Mouse (Mus musculus) forebrain, embryonic 14.5 days (tissue): ENCODE data around the gene Cdh12. TPM values are rescaled to one million over a fixed set of nuclear protein-coding genes. Genes with fewer than 3 reads are reported as not detected.
"Not testable (repeated sequence)": the region's sequence is repeated elsewhere in the genome, so short reads cannot be mapped to it uniquely, and the experiment has no call there.

Source experiments
- ATAC-seq: fragments of 200-750 bp; cut with Nextera tagmentation; 2 replicates; pipeline ENCODE4 v1.8.0; 2017; ENCODE audit warnings: mild to moderate bottlenecking, moderate library complexity
- DNase-seq: peaks from one replicate; pipeline ENCODE4 v3.0.0-alpha.2; 2015; ENCODE audit warnings: low spot score
- H3K27ac ChIP-seq: fragments of 300-500 bp; sonication (generic); 2 replicates; pipeline ENCODE4 v1.5.1; 2014; ENCODE audit warnings: low read depth, mild to moderate bottlenecking, control low read depth, low read length, moderate library complexity
- H3K27me3 ChIP-seq: fragments of 300-500 bp; sonication (generic); replicated peaks from 2 replicates; pipeline ENCODE4 v1.6.1; 2014; ENCODE audit warnings: low read length, control low read depth, mixed read lengths; ENCODE audit not compliant: control insufficient read depth, insufficient read depth
- H3K36me3 ChIP-seq: fragments of 300-500 bp; sonication (generic); 2 replicates; pipeline ENCODE4 v1.6.1; 2014; ENCODE audit warnings: low read length, control low read depth; ENCODE audit not compliant: control insufficient read depth, insufficient read depth
- H3K4me1 ChIP-seq: fragments of 300-500 bp; sonication (generic); 2 replicates; pipeline ENCODE4 v1.6.1; 2014; ENCODE audit warnings: antibody characterized with exemption, low read length, control low read depth; ENCODE audit not compliant: control insufficient read depth, insufficient read depth
- H3K4me2 ChIP-seq: fragments of 300-500 bp; sonication (generic); 2 replicates; pipeline ENCODE4 v1.6.1; 2014; ENCODE audit warnings: mild to moderate bottlenecking, control low read depth, low read length
- H3K4me3 ChIP-seq: fragments of 300-500 bp; sonication (generic); 2 replicates; pipeline ENCODE4 v1.5.1; 2014; ENCODE audit warnings: low read depth, low read length, control low read depth
- H3K9ac ChIP-seq: fragments of 300-500 bp; sonication (generic); 2 replicates; pipeline ENCODE4 v1.6.1; 2014; ENCODE audit warnings: mild to moderate bottlenecking, low read length, control low read depth, moderate library complexity
- H3K9me3 ChIP-seq: fragments of 300-500 bp; sonication (generic); replicated peaks from 2 replicates; pipeline ENCODE4 v1.6.1; 2016; ENCODE audit warnings: low read length, control low read depth, mixed read lengths; ENCODE audit not compliant: control insufficient read depth
- WGBS: fragments of 180-500 bp; shearing (Covaris S2); extraction: QIAGEN DNeasy Blood & Tissue Kit; methylation state at CpG from one replicate; pipeline ENCODE4 v1.1.7; 2014; 5-methylcytosine and 5-hydroxymethylcytosine counted together
- polyA plus RNA-seq: library from polyadenylated mRNA; unstranded; fragments of >200 nt; fragmentation: Nextera tagmentation; extraction: Ambion mirVana; gene quantifications from 2 replicates; pipeline ENCODE4 v1.2.1, GENCODE M21; 2014

Gene Cdh12
- polyA plus RNA-seq, 1 experiment from 2014 or later: 2.3 TPM

- Histone ChIP-seq H3K27me3 (no peaks in the 10 kb centered on the region), H3K9ac (no peak overlapping the region), H3K4me2 (no peak overlapping the region), H3K4me1 (no peaks in the 10 kb centered on the region), H3K27ac (no peak overlapping the region), H3K36me3 (no peaks in the 10 kb centered on the region), H3K9me3 (no peaks in the 10 kb centered on the region), H3K4me3 (no peak overlapping the region)
- peak; percentile 78 for DNase-seq
- peak; percentile 67 for ATAC-seq
Measured at GRCm38 (mm10) chr15:20667350-20667749, 218.3 kb downstream of the Cdh12 start.

- Histone ChIP-seq H3K36me3 (no peaks in the 10 kb centered on the region), H3K9me3 (no peaks in the 10 kb centered on the region), H3K4me1 (no peaks in the 10 kb centered on the region), H3K9ac (no peak overlapping the region), H3K27me3 (no peaks in the 10 kb centered on the region), H3K4me3 (no peak overlapping the region), H3K27ac (no peak overlapping the region), H3K4me2 (no peak overlapping the region)
- WGBS: 48% methylated on average over 1 of the region's 1 CpGs
- DNase-seq (peak; percentile 34), ATAC-seq (peak; percentile 55; the same call in 1 of the 2 replicates)
Measured at GRCm38 (mm10) chr15:20667989-20668388, 218.9 kb downstream of the Cdh12 start.

- not testable (repeated sequence) for H3K36me3 ChIP-seq, H3K4me3 ChIP-seq, ATAC-seq, H3K27ac ChIP-seq, H3K9ac ChIP-seq, DNase-seq, H3K27me3 ChIP-seq, H3K9me3 ChIP-seq, H3K4me2 ChIP-seq, H3K4me1 ChIP-seq
- WGBS: 46% methylated on average over 2 of the region's 2 CpGs
Measured at GRCm38 (mm10) chr15:20669507-20669906, 220.4 kb downstream of the Cdh12 start.

DNA sequence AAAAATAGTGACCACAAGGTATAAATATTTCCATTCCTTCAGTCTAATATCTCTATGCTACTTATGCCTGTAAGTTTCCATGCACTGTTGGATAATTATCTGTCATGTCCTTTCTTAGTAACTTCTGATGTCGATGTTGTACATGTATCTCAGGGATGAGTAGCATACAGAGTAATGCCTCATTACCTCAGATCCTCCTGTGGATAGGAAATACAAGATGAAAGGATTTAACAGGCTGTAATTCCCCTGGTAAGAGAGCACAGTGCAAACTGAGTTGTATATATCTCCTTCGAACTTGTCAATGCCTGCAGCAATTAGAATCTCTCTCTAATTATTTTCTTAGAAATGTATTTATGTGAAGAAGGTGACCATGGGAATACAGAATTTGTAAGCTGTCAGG is 233.7 kb downstream of the Cdh12 start:
- no peaks in the 10 kb centered on the region for H3K4me1 ChIP-seq
- H3K27ac ChIP-seq: no peak overlapping the region
- no peak overlapping the region for H3K9ac ChIP-seq
- no peaks in the 10 kb centered on the region for H3K36me3 ChIP-seq
- ATAC-seq (no peak), DNase-seq (no peak)
- WGBS: 77% methylated on average over 2 of the region's 2 CpGs
- no peak overlapping the region for H3K4me3 ChIP-seq
- no peaks in the 10 kb centered on the region for H3K9me3 ChIP-seq
- H3K27me3 ChIP-seq: no peaks in the 10 kb centered on the region
- no peak overlapping the region for H3K4me2 ChIP-seq

DNA sequence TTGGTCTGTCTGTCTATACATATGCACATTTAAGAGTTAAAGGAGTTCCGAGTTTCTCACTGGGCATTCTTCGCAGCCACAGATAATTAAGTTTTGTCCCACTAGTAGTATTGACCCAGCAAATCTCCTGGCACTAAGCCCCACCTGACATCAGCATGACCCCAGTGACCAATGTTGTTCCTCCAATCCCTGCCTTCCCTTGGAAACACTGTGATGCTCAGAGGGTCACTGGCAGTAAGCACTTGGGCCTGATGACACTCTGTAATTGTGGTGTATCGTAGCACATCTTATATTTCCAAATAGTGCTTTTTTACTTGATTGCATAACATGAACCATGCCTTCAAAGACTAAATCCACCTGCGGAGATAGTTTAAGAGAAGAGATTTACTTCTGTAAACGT is 235.1 kb downstream of the Cdh12 start:
- Histone ChIP-seq H3K9me3 (no peaks in the 10 kb centered on the region), H3K4me1 (no peaks in the 10 kb centered on the region), H3K4me3 (no peak overlapping the region), H3K27ac (no peak overlapping the region), H3K4me2 (no peak overlapping the region), H3K9ac (no peak overlapping the region), H3K27me3 (no peaks in the 10 kb centered on the region), H3K36me3 (no peaks in the 10 kb centered on the region)
- DNase-seq (no peak), ATAC-seq (no peak)
- WGBS: 54% methylated on average over 5 of the region's 5 CpGs

DNA sequence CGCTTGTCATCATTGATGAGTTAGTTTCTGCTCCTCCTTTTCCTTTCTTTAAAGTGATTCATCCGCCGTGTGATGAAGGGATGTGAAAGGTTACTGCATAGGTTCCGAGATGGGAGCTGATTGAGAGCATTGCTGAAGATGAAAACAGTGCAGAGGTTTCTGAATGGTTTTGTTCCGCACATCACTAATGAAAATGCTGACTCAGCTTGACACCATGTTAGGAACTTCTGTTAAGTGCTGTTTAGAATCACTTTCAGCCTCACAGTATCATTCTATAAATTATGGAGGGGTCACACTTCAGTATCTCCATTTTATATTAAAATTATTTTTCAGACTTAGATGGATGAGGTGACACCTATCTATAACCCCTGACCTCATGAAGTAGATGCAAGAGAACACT is 247.2 kb downstream of the Cdh12 start:
- DNase-seq: no peak
- no peak for ATAC-seq
- H3K9ac ChIP-seq: no peak overlapping the region

GRCm38 (mm10) chr15:20711859-20712258 is 262.8 kb downstream of the Cdh12 start:
- Histone ChIP-seq H3K9ac (no peak overlapping the region), H3K4me3 (no peak overlapping the region), H3K27me3 (no peaks in the 10 kb centered on the region), H3K27ac (no peak overlapping the region), H3K4me2 (no peak overlapping the region), H3K4me1 (no peaks in the 10 kb centered on the region), H3K9me3 (no peaks in the 10 kb centered on the region), H3K36me3 (no peaks in the 10 kb centered on the region)
- DNase-seq: no peak
- no peak for ATAC-seq
- WGBS: 86% methylated on average over 4 of the region's 4 CpGs

More for the DNA sequence above, 247.2 kb downstream of the Cdh12 start:
- no peak overlapping the region for H3K27ac ChIP-seq
- H3K4me2 ChIP-seq: no peak overlapping the region
- H3K4me3 ChIP-seq: no peak overlapping the region
- H3K36me3 ChIP-seq: no peaks in the 10 kb centered on the region
- no peaks in the 10 kb centered on the region for H3K27me3 ChIP-seq
- WGBS: 89% methylated on average over 5 of the region's 5 CpGs
- H3K4me1 ChIP-seq: no peaks in the 10 kb centered on the region
- H3K9me3 ChIP-seq: no peaks in the 10 kb centered on the region

DNA sequence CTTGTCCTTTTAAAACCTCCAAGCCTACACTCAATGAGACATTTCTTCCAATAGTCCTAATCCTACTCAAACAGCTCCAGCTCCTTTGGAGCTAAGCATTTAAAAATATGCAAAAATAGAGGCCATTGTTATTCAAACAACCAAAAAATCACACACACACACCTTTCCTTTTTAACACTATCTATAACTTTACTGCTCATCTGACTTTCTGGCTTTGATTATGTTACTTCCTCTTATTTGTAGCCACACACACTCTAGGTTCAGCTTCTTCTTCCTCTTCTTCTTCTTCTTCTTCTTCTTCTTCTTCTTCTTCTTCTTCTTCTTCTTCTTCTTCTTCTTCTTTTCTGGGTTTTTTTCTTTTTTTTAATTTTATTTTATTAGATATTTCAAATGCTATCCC is 323.2 kb downstream of the Cdh12 start:
- Histone ChIP-seq H3K27me3 (no peaks in the 10 kb centered on the region), H3K4me3 (no peak overlapping the region), H3K4me2 (no peak overlapping the region), H3K9me3 (no peaks in the 10 kb centered on the region), H3K36me3 (no peaks in the 10 kb centered on the region), H3K9ac (no peak overlapping the region), H3K4me1 (no peaks in the 10 kb centered on the region), H3K27ac (no peak overlapping the region)
- DNase-seq (no peak), ATAC-seq (no peak)

GRCm38 (mm10) chr15:20773423-20773822 is 324.4 kb downstream of the Cdh12 start:
- no peak for DNase-seq
- Histone ChIP-seq H3K4me3 (no peak overlapping the region), H3K4me1 (no peaks in the 10 kb centered on the region), H3K27ac (no peak overlapping the region), H3K4me2 (no peak overlapping the region), H3K9me3 (no peaks in the 10 kb centered on the region), H3K36me3 (no peaks in the 10 kb centered on the region), H3K9ac (no peak overlapping the region), H3K27me3 (no peaks in the 10 kb centered on the region)
- no peak for ATAC-seq
